Comparison of ENCODE assay signal across 8 mouse cellular contexts in genomic region chr2:101815250-101815934, GRCm38 (mm10).
DNase-seq lines count a peak whose midpoint lies in the region; ATAC-seq and TF ChIP-seq lines count a peak whose summit lies in the region.
"Had no signal": no experiment of that assay in that cellular context is flagged by ENCODE, and none has a peak within 500 bp of the region (broad histone marks: within the 10 kb centered on the region; RNA-seq: fewer than 3 reads in every experiment).

No protein-coding gene starts in this region.

- intact Hi-C loops in left cerebral cortex, adult 2 months (cut with DNase I): no loop called here
- intact Hi-C loops in left cerebral cortex, postnatal 25 days (cut with DNase I): no loop called here

- H3K4me3 ChIP-seq in left cerebral cortex, adult 2 months: no peak overlapping the region
- H3K4me3 ChIP-seq in liver, adult 2 months (ENCODE audit: insufficient read depth, low read depth, low read length): no peak overlapping the region
- H3K4me3 ChIP-seq in stomach, postnatal 0 days (ENCODE audit: low read depth, low read length): no peak overlapping the region
- H3K4me3 ChIP-seq: neural tube, embryonic 13.5 days had no signal

- H3K4me2 ChIP-seq in stomach, postnatal 0 days (replicated peaks; ENCODE audit: low read depth): no peak overlapping the region
- H3K4me2 ChIP-seq: neural tube, embryonic 13.5 days had no signal

- ATAC-seq in stomach, postnatal 0 days (ENCODE audit: low FRiP score, low TSS enrichment): no peak

- TF ChIP-seq POLR2A in brain, embryonic 14.5 days (IDR thresholded peaks at IDR 0.05; ENCODE audit: borderline replicate concordance, extremely low read depth, insufficient read depth, insufficient read length, poor library complexity, severe bottlenecking): no peak
- no peak for TF ChIP-seq POLR2A in liver, adult 2 months (IDR thresholded peaks at IDR 0.05; ENCODE audit: extremely low read depth, insufficient read depth, low read length)

- H3K36me3 ChIP-seq in liver, adult 2 months (ENCODE audit: control insufficient read depth, insufficient read depth, low read length): no peaks in the 10 kb centered on the region
- H3K36me3 ChIP-seq in stomach, postnatal 0 days (ENCODE audit: control insufficient read depth, insufficient read depth, low read length): no peaks in the 10 kb centered on the region
- H3K36me3 ChIP-seq: neural tube, embryonic 13.5 days had no signal

- H3K27me3 ChIP-seq in liver, adult 2 months (ENCODE audit: control insufficient read depth, insufficient read depth, low read length): no peaks in the 10 kb centered on the region
- H3K27me3 ChIP-seq in stomach, postnatal 0 days (ENCODE audit: control insufficient read depth, insufficient read depth, low read length): no peaks in the 10 kb centered on the region
- H3K27me3 ChIP-seq: neural tube, embryonic 13.5 days had no signal

- no peaks in the 10 kb centered on the region for H3K79me2 ChIP-seq in liver, adult 2 months (ENCODE audit: control insufficient read depth, insufficient read depth, low read length)

- no peak for DNase-seq in left cerebral cortex, adult 2 months (ENCODE audit: extremely low spot score in 1 of 2, low spot score in 2 of 2)
- DNase-seq in left cerebral cortex, postnatal 25 days (ENCODE audit: low spot score in 2 of 2): no peak
- DNase-seq in MEL-GATA-1-ER (ENCODE audit: extremely low read depth, low read depth): peak; percentile 15
- no peak for DNase-seq in brain, embryonic 14.5 days (ENCODE audit: low read depth)
- DNase-seq in liver, adult 2 months (ENCODE audit: extremely low read depth, low read depth, low spot score): no peak
- no peak for DNase-seq in stomach, postnatal 0 days (ENCODE audit: low spot score)
- no peak for DNase-seq in urinary bladder, adult 2 months (ENCODE audit: low spot score)

- H3K9ac ChIP-seq in liver, adult 2 months (ENCODE audit: low read depth, low read length): no peak overlapping the region
- H3K9ac ChIP-seq in stomach, postnatal 0 days (ENCODE audit: low read length): no peak overlapping the region
- H3K9ac ChIP-seq: neural tube, embryonic 13.5 days had no signal

- no peak for TF ChIP-seq EP300 in stomach, postnatal 0 days (optimal IDR thresholded peaks at IDR 0.05)

- H3K4me1 ChIP-seq in liver, adult 2 months (ENCODE audit: control insufficient read depth, insufficient read depth, low read length): 0 out of 2 replicates have a peak, but pooled peaks cover 5% of the 10 kb centered on the region
- H3K4me1 ChIP-seq in stomach, postnatal 0 days (replicated peaks; ENCODE audit: control insufficient read depth, insufficient read depth): 0 out of 2 replicates have a peak, but pooled peaks cover 2% of the 10 kb centered on the region

- WGBS in liver, adult 2 months: 57% methylated on average over 5 of the region's 5 CpGs
- 25% methylated on average over 5 of the region's 5 CpGs for WGBS in stomach, postnatal 0 days

- H3K9me3 ChIP-seq in stomach, postnatal 0 days (ENCODE audit: control insufficient read depth, low read length): no peaks in the 10 kb centered on the region
- H3K9me3 ChIP-seq: neural tube, embryonic 13.5 days had no signal

- no peak overlapping the region for H3K27ac ChIP-seq in left cerebral cortex, adult 2 months
- 0 out of 2 replicates have a peak overlapping the region, but pooled peaks have one; percentile 12 for H3K27ac ChIP-seq in liver, adult 2 months (replicated peaks; ENCODE audit: insufficient read depth, low read depth, low read length)
- H3K27ac ChIP-seq in stomach, postnatal 0 days (replicated peaks): no peak overlapping the region
- H3K27ac ChIP-seq: neural tube, embryonic 13.5 days had no signal

- peak; percentile 42 for TF ChIP-seq CTCF in left cerebral cortex, adult 2 months (IDR thresholded peaks at IDR 0.05)
- peak; percentile 54 for TF ChIP-seq CTCF in brain, embryonic 14.5 days (IDR thresholded peaks at IDR 0.05; ENCODE audit: borderline replicate concordance, extremely low read depth, insufficient read depth, insufficient read length)
- peak; percentile 69 for TF ChIP-seq CTCF in liver, adult 2 months (IDR thresholded peaks at IDR 0.05; ENCODE audit: low read depth, low read length)
- TF ChIP-seq CTCF in stomach, postnatal 0 days (IDR thresholded peaks at IDR 0.05; ENCODE audit: low read depth): peak; percentile 70
